Mouse (Mus musculus) forebrain, embryonic 13.5 days (tissue): ENCODE measurements at regions not wholly inside any gene's neighbourhood (a gene's known extent, or its start where the extent isn't known, plus 50 kb on each side); places are given as distances from the start of the nearest gene placed in this dataset.

Source experiments
- ATAC-seq: fragments of 200-750 bp; cut with Nextera tagmentation; 2 replicates; pipeline ENCODE4 v1.8.0; 2017
- H3K27ac ChIP-seq: fragments of 300-500 bp; sonication (generic); 2 replicates; pipeline ENCODE4 v1.5.1; 2015; ENCODE audit warnings: inconsistent platforms, mild to moderate bottlenecking, moderate library complexity
- H3K27me3 ChIP-seq: fragments of 300-500 bp; sonication (generic); 2 replicates; pipeline ENCODE4 v1.6.1; 2015; ENCODE audit warnings: mild to moderate bottlenecking, inconsistent platforms
- H3K36me3 ChIP-seq: fragments of 300-500 bp; sonication (generic); 2 replicates; pipeline ENCODE4 v1.6.1; 2015; ENCODE audit warnings: mild to moderate bottlenecking, inconsistent platforms; ENCODE audit not compliant: poor library complexity, severe bottlenecking
- H3K4me1 ChIP-seq: fragments of 300-500 bp; sonication (generic); 2 replicates; pipeline ENCODE4 v1.6.1; 2015; ENCODE audit warnings: inconsistent platforms
- H3K4me2 ChIP-seq: fragments of 300-500 bp; sonication (generic); 2 replicates; pipeline ENCODE4 v1.6.1; 2015; ENCODE audit warnings: inconsistent platforms, mild to moderate bottlenecking, moderate library complexity
- H3K4me3 ChIP-seq: fragments of 300-500 bp; sonication (generic); 2 replicates; pipeline ENCODE4 v1.5.1; 2015; ENCODE audit warnings: mild to moderate bottlenecking, inconsistent platforms
- H3K9ac ChIP-seq: fragments of 300-500 bp; sonication (generic); 2 replicates; pipeline ENCODE4 v1.6.1; 2015; ENCODE audit warnings: mild to moderate bottlenecking, inconsistent platforms
- H3K9me3 ChIP-seq: fragments of 300-500 bp; sonication (generic); replicated peaks from 2 replicates; pipeline ENCODE4 v1.6.1; 2016; ENCODE audit warnings: inconsistent platforms
- WGBS: fragments of 180-500 bp; shearing (Covaris S2); methylation state at CpG from one replicate; pipeline ENCODE4 v1.1.7; 2015; 5-methylcytosine and 5-hydroxymethylcytosine counted together

- Histone ChIP-seq H3K4me3 (no peak overlapping the region), H3K27ac (no peak overlapping the region), H3K36me3 (no peaks in the 10 kb centered on the region), H3K27me3 (no peaks in the 10 kb centered on the region), H3K9me3 (no peaks in the 10 kb centered on the region), H3K9ac (no peak overlapping the region), H3K4me1 (0 out of 2 replicates have a peak, but pooled peaks cover 6% of the 10 kb centered on the region), H3K4me2 (no peak overlapping the region)
- no peak for ATAC-seq
Measured at GRCm38 (mm10) chr15:69632306-69632705, 3131.6 kb upstream of the Lrrc6 start.

DNA sequence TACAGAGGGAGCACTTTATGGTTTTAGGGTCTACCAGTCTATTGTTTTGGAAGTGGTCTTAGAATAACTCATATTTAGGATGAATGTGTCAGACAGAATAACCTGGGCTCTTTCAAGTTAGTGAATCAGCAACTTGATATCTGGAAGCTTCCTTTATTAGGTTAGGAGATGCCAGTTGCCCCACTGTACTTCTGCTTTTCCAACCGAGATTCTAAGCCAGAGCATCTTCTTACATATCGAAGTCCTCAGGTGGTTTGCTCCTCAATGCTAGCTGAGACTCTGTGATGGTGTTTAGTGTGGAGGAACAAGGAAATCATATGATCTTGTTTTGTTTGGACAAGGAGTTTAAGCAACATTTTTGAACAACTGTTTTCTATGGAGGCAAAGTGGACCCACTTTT lies 3117.3 kb upstream of the Lrrc6 start:
- ATAC-seq, result no peak
- Histone ChIP-seq H3K4me1 (no peaks in the 10 kb centered on the region), H3K9ac (no peak overlapping the region), H3K27me3 (no peaks in the 10 kb centered on the region), H3K27ac (no peak overlapping the region), H3K4me2 (no peak overlapping the region), H3K4me3 (no peak overlapping the region), H3K9me3 (no peaks in the 10 kb centered on the region), H3K36me3 (no peaks in the 10 kb centered on the region)
- 90% methylated on average over 2 of the region's 2 CpGs for WGBS

DNA sequence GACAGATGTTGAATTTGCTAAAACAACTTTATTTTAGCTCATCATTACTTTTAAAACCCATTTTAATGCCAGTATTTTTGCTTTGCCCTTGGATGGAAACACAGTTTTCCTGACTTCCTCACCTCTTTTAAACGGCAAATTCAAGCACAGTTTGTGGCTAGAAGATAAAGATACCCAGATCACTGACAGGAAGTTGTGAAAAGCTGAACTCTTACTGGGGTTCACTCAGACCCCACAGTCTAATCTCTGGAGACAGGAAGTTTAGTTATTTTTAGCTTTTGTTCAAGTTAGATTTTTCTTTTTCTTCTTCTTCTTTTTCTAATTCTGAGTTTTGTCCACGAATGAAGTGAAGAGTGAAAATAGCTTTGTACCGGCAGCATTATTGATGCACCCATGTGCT lies 3113.3 kb upstream of the Lrrc6 start:
- no peaks in the 10 kb centered on the region for H3K9me3 ChIP-seq
- whole genome bisulfite sequencing, result 92% methylated on average over 3 of the region's 3 CpGs
- no peak for ATAC-seq
- H3K9ac ChIP-seq, result no peak overlapping the region
- no peak overlapping the region for H3K4me3 ChIP-seq
- no peak overlapping the region for H3K27ac ChIP-seq
- no peak overlapping the region for H3K4me2 ChIP-seq
- no peaks in the 10 kb centered on the region for H3K27me3 ChIP-seq
- H3K36me3 ChIP-seq, result no peaks in the 10 kb centered on the region
- H3K4me1 ChIP-seq, result no peaks in the 10 kb centered on the region

- ATAC-seq, result peak; percentile 89
- no peak overlapping the region for H3K9ac ChIP-seq
- H3K27ac ChIP-seq, result peak overlapping the region; percentile 51
- H3K4me2 ChIP-seq, result no peak overlapping the region
- H3K4me3 ChIP-seq, result no peak overlapping the region
- no peaks in the 10 kb centered on the region for H3K36me3 ChIP-seq
- 8% methylated on average over 4 of the region's 4 CpGs for WGBS
- H3K9me3 ChIP-seq, result no peaks in the 10 kb centered on the region
- peaks cover 7% of the 10 kb centered on the region for H3K4me1 ChIP-seq
- H3K27me3 ChIP-seq, result no peaks in the 10 kb centered on the region
Measured at GRCm38 (mm10) chr15:69591219-69592006, 3090.7 kb upstream of the Lrrc6 start.

DNA sequence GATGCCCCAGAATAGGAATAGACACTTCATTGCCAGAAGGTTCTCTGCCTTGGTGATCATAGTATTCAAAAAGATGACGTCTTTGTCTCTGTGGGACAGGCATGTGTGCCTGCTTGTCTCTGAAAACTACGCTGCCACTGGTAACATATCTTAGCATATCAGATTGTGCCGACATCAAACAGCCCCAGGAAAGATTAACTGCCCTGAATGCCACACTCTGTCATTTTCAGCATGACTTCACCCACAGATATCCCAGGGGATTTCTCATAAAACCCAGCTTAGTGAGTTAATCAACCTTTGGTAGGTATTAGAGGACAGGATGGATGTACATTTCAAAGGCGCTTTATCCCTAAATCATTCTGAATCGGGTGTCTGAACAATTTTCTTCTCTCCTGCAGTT lies 3087.4 kb upstream of the Lrrc6 start:
- Histone ChIP-seq H3K9ac (no peak overlapping the region), H3K27me3 (no peaks in the 10 kb centered on the region), H3K27ac (no peak overlapping the region), H3K4me3 (no peak overlapping the region), H3K36me3 (no peaks in the 10 kb centered on the region), H3K9me3 (no peaks in the 10 kb centered on the region), H3K4me1 (peaks cover 7% of the 10 kb centered on the region), H3K4me2 (no peak overlapping the region)
- 16% methylated on average over 5 of the region's 5 CpGs for WGBS
- ATAC-seq, result 0 out of 2 replicates have a peak, but pooled peaks have one; percentile 26

GRCm38 (mm10) chr15:69576742-69577141 lies 3076.0 kb upstream of the Lrrc6 start:
- Histone ChIP-seq H3K36me3 (no peaks in the 10 kb centered on the region), H3K9me3 (no peaks in the 10 kb centered on the region), H3K4me2 (no peak overlapping the region), H3K27me3 (no peaks in the 10 kb centered on the region), H3K4me3 (no peak overlapping the region), H3K9ac (no peak overlapping the region), H3K27ac (no peak overlapping the region), H3K4me1 (peaks cover 7% of the 10 kb centered on the region)
- WGBS, result 32% methylated on average over 2 of the region's 2 CpGs
- no peak for ATAC-seq

- Histone ChIP-seq H3K27ac (peak overlapping the region; percentile 52; the same call in 1 of the 2 replicates), H3K4me3 (no peak overlapping the region), H3K4me1 (peaks cover 7% of the 10 kb centered on the region), H3K9me3 (no peaks in the 10 kb centered on the region), H3K27me3 (no peaks in the 10 kb centered on the region), H3K4me2 (peak overlapping the region; percentile 8; the same call in 1 of the 2 replicates), H3K9ac (no peak overlapping the region), H3K36me3 (no peaks in the 10 kb centered on the region)
- ATAC-seq, result peak; percentile 98
- 3% methylated on average over 4 of the region's 4 CpGs for WGBS
Measured at GRCm38 (mm10) chr15:69575611-69576153, 3075.0 kb upstream of the Lrrc6 start.

DNA sequence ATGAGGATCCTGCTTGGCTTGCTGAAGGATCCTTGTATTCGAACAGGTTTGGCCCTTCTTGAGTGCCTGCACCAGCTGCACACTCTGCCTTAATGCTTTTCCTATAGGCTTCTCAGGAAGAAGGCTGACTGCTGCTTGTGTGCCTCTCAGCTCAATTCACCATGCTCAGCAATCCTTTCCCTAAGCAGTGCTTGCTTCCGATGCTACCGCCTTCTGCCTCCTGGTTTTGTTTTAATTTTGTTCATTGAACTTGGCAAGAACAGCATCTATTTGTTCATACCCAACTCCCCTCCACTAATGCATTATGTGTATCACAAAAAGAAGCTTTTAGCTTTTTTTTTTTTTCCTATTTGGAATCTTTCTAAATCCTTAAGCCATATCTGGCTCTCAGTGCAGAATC lies 3053.5 kb upstream of the Lrrc6 start:
- no peak overlapping the region for H3K27ac ChIP-seq
- no peak for ATAC-seq
- no peaks in the 10 kb centered on the region for H3K27me3 ChIP-seq
- H3K4me2 ChIP-seq, result no peak overlapping the region
- H3K4me1 ChIP-seq, result peaks cover 4% of the 10 kb centered on the region; the same call in 1 of the 2 replicates
- H3K4me3 ChIP-seq, result no peak overlapping the region
- H3K9ac ChIP-seq, result no peak overlapping the region
- H3K36me3 ChIP-seq, result no peaks in the 10 kb centered on the region
- WGBS, result 75% methylated on average over 3 of the region's 3 CpGs
- no peaks in the 10 kb centered on the region for H3K9me3 ChIP-seq

DNA sequence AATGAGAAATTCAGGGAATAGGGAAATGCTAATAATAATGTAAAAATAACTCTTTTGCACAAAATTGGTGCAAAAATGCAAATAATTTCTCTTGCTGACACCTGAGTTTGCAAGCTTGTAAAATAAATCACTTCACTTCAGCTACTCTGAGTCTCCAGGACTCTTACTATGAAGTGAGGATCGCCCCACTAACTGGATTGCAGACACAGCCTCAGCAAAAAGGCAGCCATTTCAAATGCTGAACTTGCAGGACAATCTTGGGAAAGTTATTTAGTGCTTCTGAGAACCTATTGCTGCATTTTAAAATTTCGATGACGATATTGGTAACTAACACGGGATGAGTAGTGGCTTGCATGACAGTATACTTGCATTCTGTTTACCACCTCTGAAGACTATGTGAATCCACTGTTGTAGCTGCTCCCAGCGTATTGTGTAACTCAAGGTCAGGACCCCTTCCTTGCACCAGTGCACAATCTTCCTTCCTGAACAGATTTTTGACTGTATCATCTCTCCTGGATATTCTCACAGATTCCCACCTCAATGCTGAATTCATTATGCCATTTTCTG lies 3051.4 kb upstream of the Lrrc6 start:
- 72% methylated on average over 5 of the region's 5 CpGs for WGBS
- H3K4me3 ChIP-seq, result no peak overlapping the region
- H3K27me3 ChIP-seq, result no peaks in the 10 kb centered on the region
- no peak overlapping the region for H3K4me2 ChIP-seq
- H3K27ac ChIP-seq, result no peak overlapping the region
- H3K4me1 ChIP-seq, result peaks cover 4% of the 10 kb centered on the region; the same call in 1 of the 2 replicates
- H3K9ac ChIP-seq, result no peak overlapping the region
- no peaks in the 10 kb centered on the region for H3K36me3 ChIP-seq
- no peaks in the 10 kb centered on the region for H3K9me3 ChIP-seq
- ATAC-seq, result no peak

DNA sequence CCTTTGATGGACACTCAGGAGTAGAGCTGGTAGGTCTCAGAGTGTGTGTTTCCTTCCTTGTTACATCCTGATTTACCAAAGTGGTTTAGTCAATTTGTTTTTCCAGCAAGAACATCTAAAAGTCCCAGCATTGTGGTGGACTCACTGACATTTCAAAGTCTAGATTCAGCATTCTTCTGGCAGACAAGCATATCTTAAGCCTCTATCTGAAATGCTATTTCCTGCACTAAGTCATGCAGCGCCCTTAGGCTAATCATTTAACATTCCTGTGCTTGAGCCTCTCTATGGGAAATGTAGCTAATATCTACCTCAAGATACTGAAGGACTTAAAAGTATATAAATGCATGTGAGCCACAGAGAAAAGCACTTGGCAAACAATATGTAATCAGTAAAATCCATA lies 3050.3 kb upstream of the Lrrc6 start:
- no peak for ATAC-seq
- 88% methylated on average over 1 of the region's 1 CpGs for WGBS
- no peak overlapping the region for H3K4me2 ChIP-seq

DNA sequence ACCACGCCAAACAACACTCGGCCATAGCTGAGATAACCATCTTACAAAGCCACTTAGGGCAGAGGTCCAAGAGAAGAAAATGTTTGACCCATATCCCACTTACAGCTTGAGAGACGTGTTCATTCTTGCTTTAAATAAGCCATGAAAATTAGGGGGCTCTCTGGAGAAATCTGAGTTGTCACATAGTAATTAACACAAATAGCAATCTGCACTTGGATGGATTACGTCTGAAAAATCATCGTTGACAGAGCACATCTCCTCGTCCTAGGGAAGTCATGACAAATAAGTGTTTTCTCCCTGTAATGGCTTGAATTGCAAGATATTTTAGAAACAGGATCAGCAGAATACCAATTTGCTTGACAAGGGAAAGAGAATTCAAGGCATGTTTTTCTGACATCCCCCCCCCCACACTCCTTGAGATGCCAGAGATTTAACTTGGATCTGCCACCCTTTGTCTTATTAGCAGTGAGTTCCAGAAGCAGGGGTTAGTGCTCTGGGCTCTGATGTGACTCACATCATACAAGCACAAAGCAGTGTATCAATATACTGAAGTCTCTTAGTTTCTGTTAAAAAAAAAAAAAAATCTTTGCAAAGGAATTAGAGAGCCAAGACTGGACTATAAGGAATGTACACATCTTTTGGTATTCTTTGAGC lies 3025.9 kb upstream of the Lrrc6 start:
- ATAC-seq, result peak; percentile 68
- H3K4me1 ChIP-seq, result peaks cover 3% of the 10 kb centered on the region; the same call in 1 of the 2 replicates

More for the DNA sequence above, 3050.3 kb upstream of the Lrrc6 start:
- H3K4me1 ChIP-seq, result peaks cover 4% of the 10 kb centered on the region; the same call in 1 of the 2 replicates
- H3K27ac ChIP-seq, result no peak overlapping the region
- no peak overlapping the region for H3K9ac ChIP-seq
- no peaks in the 10 kb centered on the region for H3K9me3 ChIP-seq
- H3K4me3 ChIP-seq, result no peak overlapping the region
- H3K36me3 ChIP-seq, result no peaks in the 10 kb centered on the region
- no peaks in the 10 kb centered on the region for H3K27me3 ChIP-seq

DNA sequence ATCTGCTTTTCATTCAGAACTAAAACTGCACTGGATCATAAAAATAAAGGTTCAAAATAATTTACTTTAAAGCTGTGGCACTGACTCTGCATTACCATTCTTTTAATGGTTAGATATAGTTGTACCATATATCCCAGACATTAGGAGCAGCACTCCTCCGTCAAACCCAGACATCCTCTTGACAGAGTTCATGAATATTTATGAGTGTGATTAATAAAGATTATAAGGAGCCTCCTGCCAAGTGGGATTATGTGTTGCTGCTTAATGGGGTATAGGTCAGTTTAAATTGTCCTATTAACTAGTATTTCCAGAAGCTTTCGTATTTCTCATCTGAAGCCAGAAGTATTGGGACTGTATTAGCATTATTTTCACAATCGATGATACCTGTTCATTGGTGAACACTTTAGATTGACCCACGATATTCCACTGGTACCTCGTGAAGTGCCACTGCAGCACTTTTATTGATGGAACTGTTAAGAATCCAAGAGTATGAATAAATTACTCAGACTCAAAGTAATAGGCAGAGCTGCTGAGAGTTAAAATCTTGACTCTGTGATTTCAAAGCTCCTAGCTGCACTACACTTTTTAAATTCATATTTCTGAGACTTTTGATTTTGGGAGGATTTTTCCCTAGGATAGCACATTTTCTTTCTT lies 2983.8 kb upstream of the Lrrc6 start:
- Histone ChIP-seq H3K4me1 (peaks cover 5% of the 10 kb centered on the region; the same call in 1 of the 2 replicates), H3K9me3 (no peaks in the 10 kb centered on the region), H3K4me3 (no peak overlapping the region), H3K27ac (no peak overlapping the region), H3K9ac (no peak overlapping the region), H3K27me3 (no peaks in the 10 kb centered on the region), H3K4me2 (no peak overlapping the region), H3K36me3 (no peaks in the 10 kb centered on the region)
- ATAC-seq, result peak; percentile 91
- WGBS, result 26% methylated on average over 5 of the region's 5 CpGs

More for the DNA sequence above, 3025.9 kb upstream of the Lrrc6 start:
- H3K9me3 ChIP-seq, result no peaks in the 10 kb centered on the region
- no peak overlapping the region for H3K4me3 ChIP-seq
- no peak overlapping the region for H3K9ac ChIP-seq
- H3K4me2 ChIP-seq, result no peak overlapping the region
- H3K27ac ChIP-seq, result no peak overlapping the region
- no peaks in the 10 kb centered on the region for H3K36me3 ChIP-seq
- no peaks in the 10 kb centered on the region for H3K27me3 ChIP-seq
- 37% methylated on average over 6 of the region's 6 CpGs for WGBS
